Mouse (Mus musculus) ES-E14 (cell line): ENCODE results near the gene Enah.

ENCODE experiments used
- HCFC1 ChIP-seq: IDR thresholded peaks from 2 replicates; pipeline ENCODE4 v1.6.1; 2012; ENCODE audit warnings: low read length, inconsistent platforms, borderline replicate concordance; ENCODE audit not compliant: insufficient read depth
- MAFK ChIP-seq: IDR thresholded peaks from 2 replicates; pipeline ENCODE4 v1.6.1; 2014; ENCODE audit warnings: mild to moderate bottlenecking, low read depth, low read length, inconsistent platforms; ENCODE audit not compliant: insufficient read depth
- ZC3H11A ChIP-seq: IDR thresholded peaks from 2 replicates; pipeline ENCODE4 v1.6.1; 2012; ENCODE audit warnings: low read depth, mild to moderate bottlenecking, inconsistent platforms, low read length, borderline replicate concordance

DNA sequence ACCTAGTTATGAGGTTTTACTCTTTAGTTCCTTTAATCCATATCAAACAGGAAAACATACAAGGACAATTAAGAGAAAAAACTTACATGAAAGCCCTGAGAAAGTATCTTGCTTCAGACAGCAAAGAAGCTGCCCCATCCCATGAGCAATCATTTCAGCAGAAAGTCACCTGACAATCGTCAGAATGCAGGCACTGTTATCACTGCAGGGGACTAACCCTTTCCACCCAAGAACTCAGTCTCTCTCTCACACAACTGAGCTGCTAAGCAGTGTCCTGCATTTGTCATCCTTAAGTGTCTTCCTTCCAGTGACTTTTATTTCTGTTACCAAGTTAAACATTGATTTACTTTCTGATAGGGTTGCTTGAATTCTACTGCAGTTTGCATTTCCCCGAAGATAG is 82.7 kb downstream of the Enah start:
- TF ChIP-seq HCFC1 (no peak), MAFK (no peak), ZC3H11A (no peak)
